Mouse (Mus musculus): ENCODE measurements at regions not wholly inside any gene's neighbourhood (a gene's known extent, or its start where the extent isn't known, plus 50 kb on each side); places are given as distances from the start of the nearest gene placed in this dataset.

GRCm38 (mm10) chr2:75112751-75113150 lies 287.1 kb downstream of the Mtx2 start:
- TF ChIP-seq CTCF (IDR thresholded peaks at IDR 0.05; ENCODE audit: control insufficient read depth, insufficient read depth, insufficient read length): no peak
- TF ChIP-seq MYOG (IDR thresholded peaks at IDR 0.05; ENCODE audit: control insufficient read depth, extremely low read depth, insufficient read length): no peak
- no peak for TF ChIP-seq MAX (IDR thresholded peaks at IDR 0.05)
- no peak for TF ChIP-seq USF1 (IDR thresholded peaks at IDR 0.05; ENCODE audit: low read depth)
- no peak for TF ChIP-seq CEBPB (IDR thresholded peaks at IDR 0.05; ENCODE audit: low read depth)
- TF ChIP-seq MYOD1 (IDR thresholded peaks at IDR 0.05; ENCODE audit: control insufficient read depth, insufficient read length, low read depth): no peak

All from C2C12 (cell line).